Mouse (Mus musculus) cerebellum, adult 2 months (tissue): ENCODE results near the gene Plxna4. TPM values are rescaled to one million over a fixed set of nuclear protein-coding genes. Genes with fewer than 3 reads are reported as not detected.

Experiments
- DNase-seq, 2 experiments: peaks; one replicate each; pipeline ENCODE4 v3.0.0; 2021
- H3K27ac ChIP-seq: fragments of 200-500 bp; 2 replicates; pipeline ENCODE4 v1.5.1; 2012; ENCODE audit warnings: low read length, control low read depth, inconsistent platforms; ENCODE audit not compliant: insufficient read depth
- H3K27me3 ChIP-seq: fragments of 200-500 bp; 2 replicates; pipeline ENCODE4 v1.6.1; 2012; ENCODE audit warnings: inconsistent platforms, mild to moderate bottlenecking, low read length, moderate library complexity; ENCODE audit not compliant: control insufficient read depth, insufficient read depth
- H3K4me1 ChIP-seq: fragments of 200-500 bp; 2 replicates; pipeline ENCODE4 v1.6.1; 2011; ENCODE audit warnings: low read length; ENCODE audit not compliant: control insufficient read depth, insufficient read depth
- H3K4me3 ChIP-seq: fragments of 200-500 bp; replicated peaks from 2 replicates; pipeline ENCODE3; 2011; ENCODE audit warnings: mild to moderate bottlenecking, low read depth, low read length, control low read depth; ENCODE audit not compliant: insufficient read depth
- CTCF ChIP-seq: fragments of 200-500 bp; IDR thresholded peaks from 2 replicates; pipeline ENCODE4 v1.5.1; 2011; ENCODE audit warnings: low read depth, mild to moderate bottlenecking, control low read depth, low read length, moderate library complexity, borderline replicate concordance; ENCODE audit not compliant: insufficient read depth
- POLR2A ChIP-seq: fragments of 200-500 bp; IDR thresholded peaks from 2 replicates; pipeline ENCODE4 v1.6.1; 2011; ENCODE audit warnings: low read length, control low read depth, borderline replicate concordance; ENCODE audit not compliant: insufficient read depth
- WGBS: fragments of 180-500 bp; shearing (Covaris S2); methylation state at CpG from one replicate; pipeline ENCODE4 v1.1.7; 2018; 5-methylcytosine and 5-hydroxymethylcytosine counted together
- polyA plus RNA-seq: library from polyadenylated mRNA; depleted of rRNA; stranded (reverse); fragments of >200 nt; gene quantifications from 2 replicates; pipeline ENCODE4 v1.2.3, GENCODE M21; 2012

Gene Plxna4
- polyA plus RNA-seq, 1 experiment, result 15.6 TPM

- 37% methylated on average over 7 of the region's 7 CpGs for WGBS
- no peak overlapping the region for H3K4me3 ChIP-seq
- TF ChIP-seq POLR2A (no peak), CTCF (no peak)
- peak in 1 of 2 experiments; percentile 17 for DNase-seq
- H3K27me3 ChIP-seq, result no peaks in the 10 kb centered on the region; the same call in 1 of the 2 replicates
- no peak overlapping the region for H3K27ac ChIP-seq
- H3K4me1 ChIP-seq, result peaks cover 6% of the 10 kb centered on the region; the same call in 1 of the 2 replicates
Measured at GRCm38 (mm10) chr6:32266085-32266484, 321.9 kb downstream of the Plxna4 start.

GRCm38 (mm10) chr6:32261339-32261738, 326.7 kb downstream of the Plxna4 start:
- H3K4me3 ChIP-seq, result no peak overlapping the region
- peak in 1 of 2 experiments; percentile 22 for DNase-seq
- no peaks in the 10 kb centered on the region for H3K27me3 ChIP-seq
- WGBS, result 38% methylated on average over 3 of the region's 3 CpGs
- H3K4me1 ChIP-seq, result 0 out of 2 replicates have a peak, but pooled peaks cover 3% of the 10 kb centered on the region
- no peak overlapping the region for H3K27ac ChIP-seq
- TF ChIP-seq CTCF (no peak), POLR2A (no peak)

GRCm38 (mm10) chr6:32260341-32260740, 327.7 kb downstream of the Plxna4 start:
- no peaks in the 10 kb centered on the region for H3K4me1 ChIP-seq
- H3K27ac ChIP-seq, result no peak overlapping the region
- WGBS, result 62% methylated on average over 5 of the region's 5 CpGs

GRCm38 (mm10) chr6:32255191-32255590, 332.8 kb downstream of the Plxna4 start:
- WGBS, result 18% methylated on average over 2 of the region's 2 CpGs
- DNase-seq, result no peak
- no peaks in the 10 kb centered on the region; the same call in 1 of the 2 replicates for H3K27me3 ChIP-seq
- H3K27ac ChIP-seq, result no peak overlapping the region
- TF ChIP-seq CTCF (no peak), POLR2A (no peak)
- H3K4me1 ChIP-seq, result no peaks in the 10 kb centered on the region
- no peak overlapping the region for H3K4me3 ChIP-seq

More at GRCm38 (mm10) chr6:32260341-32260740, 327.7 kb downstream of the Plxna4 start:
- Histone ChIP-seq H3K27me3 (no peaks in the 10 kb centered on the region), H3K4me3 (no peak overlapping the region)
- TF ChIP-seq CTCF (no peak), POLR2A (no peak)
- DNase-seq, result no peak

- Histone ChIP-seq H3K4me3 (no peak overlapping the region), H3K4me1 (no peaks in the 10 kb centered on the region), H3K27ac (no peak overlapping the region), H3K27me3 (no peaks in the 10 kb centered on the region; the same call in 1 of the 2 replicates)
- DNase-seq, result no peak
- TF ChIP-seq POLR2A (no peak), CTCF (no peak)
- WGBS, result 54% methylated on average over 7 of the region's 7 CpGs
Measured at GRCm38 (mm10) chr6:32252168-32252567, 335.8 kb downstream of the Plxna4 start.

- WGBS, result 71% methylated on average over 10 of the region's 10 CpGs
- Histone ChIP-seq H3K27ac (no peak overlapping the region), H3K4me1 (no peaks in the 10 kb centered on the region), H3K27me3 (no peaks in the 10 kb centered on the region; the same call in 1 of the 2 replicates), H3K4me3 (no peak overlapping the region)
- TF ChIP-seq POLR2A (no peak), CTCF (no peak)
- no peak for DNase-seq
Measured at GRCm38 (mm10) chr6:32251674-32252073, 336.3 kb downstream of the Plxna4 start.

GRCm38 (mm10) chr6:32246036-32246435, 342.0 kb downstream of the Plxna4 start:
- Histone ChIP-seq H3K27ac (no peak overlapping the region), H3K27me3 (no peaks in the 10 kb centered on the region; the same call in 1 of the 2 replicates), H3K4me3 (no peak overlapping the region), H3K4me1 (no peaks in the 10 kb centered on the region)
- TF ChIP-seq CTCF (no peak), POLR2A (no peak)
- no peak for DNase-seq
- WGBS, result 50% methylated on average over 6 of the region's 6 CpGs

GRCm38 (mm10) chr6:32243040-32243439, 345.0 kb downstream of the Plxna4 start:
- no peaks in the 10 kb centered on the region; the same call in 1 of the 2 replicates for H3K27me3 ChIP-seq
- no peak for DNase-seq
- H3K4me3 ChIP-seq, result no peak overlapping the region
- no peak overlapping the region for H3K27ac ChIP-seq
- H3K4me1 ChIP-seq, result no peaks in the 10 kb centered on the region
- TF ChIP-seq CTCF, result no peak
- TF ChIP-seq POLR2A, result no peak
- WGBS, result 53% methylated on average over 2 of the region's 2 CpGs

GRCm38 (mm10) chr6:32231383-32231782, 356.6 kb downstream of the Plxna4 start:
- no peak overlapping the region for H3K4me3 ChIP-seq
- H3K27ac ChIP-seq, result no peak overlapping the region
- no peaks in the 10 kb centered on the region; the same call in 1 of the 2 replicates for H3K27me3 ChIP-seq
- no peak for TF ChIP-seq CTCF
- no peak for TF ChIP-seq POLR2A
- peaks cover 3% of the 10 kb centered on the region; the same call in 1 of the 2 replicates for H3K4me1 ChIP-seq
- WGBS, result 93% methylated on average over 2 of the region's 2 CpGs
- no peak for DNase-seq
